Mouse (Mus musculus) c-Kit-negative CD71-positive TER-119-positive erythroid progenitor cells, embryonic 14.5 days (primary cell): ENCODE measurements at regions not wholly inside any gene's neighbourhood (a gene's known extent, or its start where the extent isn't known, plus 50 kb on each side); places are given as distances from the start of the nearest gene placed in this dataset.

Experiments
- DNase-seq: peaks from one replicate; pipeline ENCODE4 v3.0.0-alpha.2; 2013; ENCODE audit warnings: low read depth, low spot score

DNA sequence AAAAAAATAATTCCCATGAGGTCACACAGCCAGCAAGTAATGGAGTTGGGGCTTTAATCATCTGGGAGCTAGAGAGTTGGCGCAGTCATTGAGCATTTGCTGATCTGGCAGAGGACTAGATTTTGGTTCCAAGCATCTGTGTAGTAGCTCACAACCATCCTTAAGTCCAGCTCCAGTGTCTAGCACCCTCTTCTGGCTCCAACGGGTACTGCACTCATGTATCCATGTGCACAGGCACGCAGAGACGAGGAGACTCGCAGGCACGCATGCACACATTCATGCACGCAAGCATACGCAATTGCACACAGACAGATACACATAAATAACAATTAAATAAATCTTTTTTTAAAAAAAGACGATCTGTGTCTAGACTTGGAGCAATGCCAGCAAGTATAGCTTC, 455.5 kb upstream of the Tbx3 start:
- no peak for DNase-seq

DNA sequence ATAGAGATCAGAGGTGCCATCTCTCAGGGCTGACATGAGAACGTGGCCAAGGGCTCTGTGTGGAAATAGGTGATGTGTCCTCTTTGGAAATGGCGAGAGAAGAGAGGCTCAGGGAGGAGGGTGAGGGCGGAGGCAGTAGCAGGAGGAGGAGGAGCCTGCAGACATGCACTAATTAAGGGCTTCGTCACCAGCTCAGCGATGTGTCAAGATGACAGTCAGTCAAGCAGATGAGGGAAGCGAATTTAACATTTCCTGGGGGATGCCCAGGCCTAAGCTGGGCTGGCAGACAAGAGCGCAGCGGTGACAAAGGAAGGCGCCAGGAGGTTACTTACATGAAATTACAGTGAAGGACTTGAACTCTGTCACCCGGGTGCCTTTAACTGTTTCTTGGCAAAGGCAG, 455.1 kb upstream of the Tbx3 start:
- no peak for DNase-seq

DNA sequence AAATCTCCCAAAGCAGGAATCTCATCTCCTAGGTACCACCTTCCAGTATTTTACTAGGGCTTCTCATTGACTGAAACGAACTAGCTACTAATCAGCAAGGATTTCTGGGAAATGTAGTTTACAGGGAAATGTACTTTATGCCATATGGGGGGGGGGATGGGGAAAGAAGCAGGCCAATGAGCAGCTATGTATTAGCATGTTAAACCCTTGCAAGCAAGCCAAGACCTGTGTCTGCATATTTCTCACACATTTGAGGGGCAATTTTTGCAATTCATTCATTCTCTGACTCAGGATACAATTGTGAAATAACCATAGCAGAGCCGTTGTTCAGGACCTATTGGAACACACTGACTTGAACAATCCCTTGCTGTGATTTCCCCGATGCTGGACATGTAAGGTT, 454.3 kb upstream of the Tbx3 start:
- DNase-seq: no peak

DNA sequence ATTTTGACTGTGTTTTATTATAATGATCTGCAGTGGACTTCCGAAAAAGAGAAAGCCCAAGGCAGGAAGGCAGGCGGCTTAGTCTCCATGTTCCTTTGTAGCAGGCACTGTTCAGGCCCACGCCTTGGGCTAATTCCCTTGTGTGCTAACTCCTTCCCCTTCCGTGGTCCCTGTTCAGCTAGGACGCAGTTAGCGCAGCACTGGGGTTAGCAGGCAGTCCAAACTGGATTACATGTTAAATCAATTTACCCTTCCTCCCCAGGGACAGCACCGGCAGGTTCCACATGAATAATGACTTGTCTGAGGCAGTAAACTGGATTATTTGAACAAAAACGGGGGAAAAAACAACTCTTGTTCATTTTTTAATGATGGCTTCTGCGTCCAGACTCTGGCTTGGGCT, 453.4 kb upstream of the Tbx3 start:
- DNase-seq: no peak

DNA sequence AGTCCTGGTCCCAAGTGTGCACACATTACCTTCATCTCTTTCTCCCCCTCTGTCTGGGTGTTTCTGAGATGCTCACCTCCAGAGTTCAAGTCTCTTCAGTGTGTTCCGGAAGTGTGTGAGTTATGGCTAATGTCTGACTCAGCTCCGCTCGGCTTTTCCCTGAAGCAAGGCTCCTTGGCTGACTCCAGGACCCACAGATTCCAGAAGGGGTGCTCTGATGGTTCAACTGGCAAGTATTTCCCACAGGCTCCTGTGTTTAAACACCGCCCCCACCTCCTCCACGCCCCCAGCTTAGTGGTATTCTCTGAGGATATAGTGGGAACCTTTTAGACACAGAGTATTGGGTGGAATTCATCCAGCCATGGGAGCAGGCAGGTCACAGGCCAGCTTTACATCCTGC, 441.8 kb upstream of the Tbx3 start:
- DNase-seq: no peak

DNA sequence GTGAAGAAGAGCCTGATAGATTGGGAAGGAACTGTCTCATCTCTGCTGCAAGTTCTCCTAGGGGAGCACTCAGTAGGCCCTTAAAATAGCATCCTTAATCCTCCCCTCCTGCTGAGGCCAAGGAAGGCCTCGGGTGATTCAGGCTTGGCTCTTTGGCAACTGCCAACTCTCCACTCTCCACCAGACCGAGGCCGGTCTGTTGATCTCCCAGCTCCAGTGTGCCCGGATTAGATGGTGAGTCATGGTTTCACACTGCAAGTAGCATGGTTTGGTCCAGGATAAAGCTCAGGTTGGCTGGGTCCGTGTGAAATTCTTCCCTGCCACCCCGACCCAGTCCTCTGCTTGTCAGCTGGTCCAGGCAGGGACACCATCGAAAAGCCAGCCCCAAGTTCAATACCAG, 437.5 kb upstream of the Tbx3 start:
- no peak for DNase-seq

DNA sequence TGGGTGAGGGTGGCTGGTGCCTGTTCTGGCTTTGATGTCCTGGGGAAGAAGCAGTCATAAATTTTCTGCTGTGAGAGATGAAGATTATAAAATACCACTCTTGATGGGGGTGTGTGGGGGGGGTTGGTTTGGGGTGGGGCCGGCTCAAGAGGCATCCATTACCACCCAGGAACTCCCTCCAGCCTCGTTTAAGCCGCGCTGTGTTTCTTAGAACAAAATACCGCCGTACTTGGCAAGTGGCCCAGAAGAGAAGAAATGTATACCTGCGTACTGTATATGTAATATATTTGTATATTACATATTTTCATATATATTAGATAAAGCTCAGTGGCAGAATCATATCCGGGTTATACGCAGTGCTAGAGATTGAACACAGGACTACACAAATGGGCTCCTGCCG, 434.6 kb upstream of the Tbx3 start:
- no peak for DNase-seq

DNA sequence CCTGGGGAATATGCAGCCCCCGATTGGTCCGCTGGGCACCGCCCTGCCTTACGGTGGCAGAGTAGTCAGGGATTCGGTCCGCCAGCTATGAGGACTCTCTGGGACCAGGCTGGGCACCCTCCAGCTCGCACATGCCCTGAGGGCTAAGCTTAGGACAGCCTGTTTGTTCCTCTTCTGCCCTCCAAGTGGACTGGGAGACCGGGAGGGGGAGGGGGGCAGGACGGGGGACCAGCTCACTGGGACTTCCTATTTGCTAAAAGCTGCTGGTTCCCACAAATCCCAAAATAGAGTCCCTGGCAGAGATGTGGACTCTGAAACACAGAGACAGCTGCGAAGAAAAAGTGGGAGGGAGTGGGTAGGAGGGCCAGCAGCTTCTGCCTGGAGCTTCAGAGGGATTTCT, 423.6 kb upstream of the Tbx3 start:
- no peak for DNase-seq

DNA sequence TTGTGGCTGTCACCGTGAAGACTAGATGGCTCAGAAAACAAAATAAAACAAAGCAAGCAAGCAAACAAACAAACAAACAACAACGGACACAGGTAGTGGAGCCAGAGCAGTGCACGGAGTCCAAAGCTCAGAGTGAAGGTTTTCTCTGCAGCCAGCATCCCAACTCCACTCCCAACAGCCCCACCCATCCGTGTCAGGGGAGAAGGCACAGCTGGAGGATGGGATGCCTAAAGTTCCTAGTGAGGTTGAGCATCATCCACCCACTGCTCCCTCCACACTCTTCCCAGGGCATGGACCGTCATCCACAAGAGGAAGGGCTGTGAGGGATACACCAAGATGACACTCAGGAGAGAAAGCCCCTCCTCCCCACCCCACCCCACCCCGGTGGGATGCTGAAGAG, 421.8 kb upstream of the Tbx3 start:
- DNase-seq: no peak

DNA sequence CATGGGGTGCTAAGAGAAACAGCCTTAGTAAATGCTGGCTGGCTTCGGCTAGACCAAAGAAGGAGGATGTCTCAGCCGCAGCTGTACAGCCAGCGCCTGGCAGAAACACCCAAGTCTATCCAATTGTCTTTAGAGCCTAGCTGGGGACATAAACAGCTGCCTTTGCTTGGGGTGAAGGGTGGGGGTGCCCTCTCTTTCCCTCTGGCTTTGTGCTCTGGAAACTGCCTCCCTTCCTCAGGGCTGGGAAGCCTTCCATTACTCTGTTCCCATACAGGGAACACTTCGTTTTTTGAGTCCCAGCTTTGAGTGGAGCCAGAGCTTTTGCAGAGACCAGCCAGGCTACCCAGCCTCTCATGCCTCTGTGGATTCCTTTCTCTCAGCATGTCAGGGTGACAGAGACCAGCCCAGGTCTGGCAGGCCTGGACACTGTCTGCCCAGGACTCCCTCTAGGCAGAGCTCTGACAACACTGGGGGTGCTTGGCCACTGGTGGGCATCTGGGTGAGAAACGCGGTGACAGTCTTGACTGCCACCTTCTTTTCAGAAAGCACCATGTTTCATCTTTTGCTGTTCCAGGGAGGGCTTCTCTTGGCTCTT, 421.2 kb upstream of the Tbx3 start:
- no peak for DNase-seq

DNA sequence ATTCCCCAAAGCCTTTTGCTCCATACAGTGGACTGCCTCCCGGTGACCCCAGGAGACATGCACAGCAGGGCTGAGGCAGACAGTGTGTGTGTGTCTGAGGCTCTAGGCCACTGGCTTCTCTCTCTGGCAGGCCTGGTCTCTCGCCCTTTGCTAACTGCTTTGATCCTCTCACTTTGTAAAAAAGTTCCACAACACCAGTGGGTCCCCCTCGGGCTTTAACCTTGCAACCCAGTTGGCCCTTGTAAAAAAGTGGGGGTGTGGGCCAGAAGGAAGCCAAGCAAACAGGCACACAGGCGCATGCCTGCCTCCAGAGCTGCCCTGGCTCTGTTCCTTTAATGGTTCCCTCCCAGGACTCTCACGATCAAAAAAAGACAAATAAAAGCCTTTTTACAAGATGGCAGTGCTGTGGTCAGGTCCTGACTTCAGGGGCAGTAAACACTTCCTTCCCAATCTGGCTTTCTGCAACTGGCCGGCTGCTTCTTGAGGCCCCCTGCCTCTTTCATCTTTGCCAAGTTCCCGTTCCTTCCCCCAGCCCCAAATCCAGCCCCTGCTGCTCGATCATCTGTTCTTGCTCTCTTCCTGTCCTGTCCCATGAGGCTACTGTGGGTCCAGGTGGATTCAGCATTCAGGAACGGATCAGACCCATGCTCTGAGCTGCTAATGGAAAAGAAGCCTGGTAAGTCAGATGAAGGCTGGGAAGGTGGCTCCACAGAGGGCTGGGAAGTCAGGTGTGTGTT, 419.0 kb upstream of the Tbx3 start:
- DNase-seq: no peak

DNA sequence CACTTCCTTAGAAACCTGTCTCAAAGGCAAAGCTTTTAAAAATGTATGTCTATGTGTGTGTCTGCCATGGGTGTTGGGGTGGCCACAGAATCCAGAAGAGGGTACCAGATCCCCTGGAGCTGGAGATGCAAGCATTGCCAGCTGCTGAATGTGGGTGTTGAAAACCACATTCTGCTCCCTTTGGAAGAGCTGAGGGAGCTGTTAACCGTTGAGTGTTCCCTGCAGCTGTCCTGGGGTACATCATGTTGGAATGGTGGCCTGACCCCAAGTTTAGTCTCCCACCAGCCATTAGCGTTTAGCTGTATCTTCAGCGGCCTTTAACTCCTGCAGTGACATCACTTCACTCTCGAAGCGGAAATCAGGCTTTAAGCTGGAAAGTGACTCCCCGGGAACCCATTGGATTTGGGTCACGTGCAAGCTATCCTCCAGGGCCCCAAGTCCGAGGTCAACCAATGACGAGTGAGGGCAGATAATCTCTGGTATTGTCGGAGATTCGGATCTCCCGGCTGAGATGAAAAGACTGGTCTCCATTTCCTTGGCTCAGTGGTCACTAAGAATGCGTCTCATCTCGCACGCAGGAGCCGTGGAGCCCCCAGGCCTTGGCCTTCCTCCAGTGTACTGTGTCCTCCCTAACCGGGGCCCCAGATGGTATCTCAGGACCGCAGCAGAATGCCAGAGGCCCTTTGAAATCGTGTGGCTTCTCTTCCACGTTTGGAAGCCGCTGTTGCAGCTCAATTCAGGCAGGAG, 412.9 kb upstream of the Tbx3 start:
- DNase-seq: no peak

DNA sequence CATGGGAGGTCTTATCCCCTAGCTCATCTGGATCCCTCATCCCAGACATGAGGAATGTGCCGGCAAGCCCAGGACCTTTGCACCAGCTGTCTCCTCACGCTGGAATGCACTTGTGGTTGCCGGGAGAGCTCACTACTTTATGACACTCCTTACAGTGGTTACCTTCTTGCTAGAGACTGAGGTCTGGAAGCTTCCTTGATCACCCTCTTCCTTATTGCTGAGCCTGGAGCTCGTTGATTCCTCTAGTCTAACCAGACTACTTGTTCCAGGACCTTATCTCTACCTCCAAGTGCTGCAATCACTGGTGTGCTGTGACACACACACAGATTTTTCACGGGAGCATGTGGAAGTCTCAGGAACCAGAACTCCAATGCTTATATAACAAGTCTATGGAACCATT, 411.6 kb upstream of the Tbx3 start:
- DNase-seq: no peak

DNA sequence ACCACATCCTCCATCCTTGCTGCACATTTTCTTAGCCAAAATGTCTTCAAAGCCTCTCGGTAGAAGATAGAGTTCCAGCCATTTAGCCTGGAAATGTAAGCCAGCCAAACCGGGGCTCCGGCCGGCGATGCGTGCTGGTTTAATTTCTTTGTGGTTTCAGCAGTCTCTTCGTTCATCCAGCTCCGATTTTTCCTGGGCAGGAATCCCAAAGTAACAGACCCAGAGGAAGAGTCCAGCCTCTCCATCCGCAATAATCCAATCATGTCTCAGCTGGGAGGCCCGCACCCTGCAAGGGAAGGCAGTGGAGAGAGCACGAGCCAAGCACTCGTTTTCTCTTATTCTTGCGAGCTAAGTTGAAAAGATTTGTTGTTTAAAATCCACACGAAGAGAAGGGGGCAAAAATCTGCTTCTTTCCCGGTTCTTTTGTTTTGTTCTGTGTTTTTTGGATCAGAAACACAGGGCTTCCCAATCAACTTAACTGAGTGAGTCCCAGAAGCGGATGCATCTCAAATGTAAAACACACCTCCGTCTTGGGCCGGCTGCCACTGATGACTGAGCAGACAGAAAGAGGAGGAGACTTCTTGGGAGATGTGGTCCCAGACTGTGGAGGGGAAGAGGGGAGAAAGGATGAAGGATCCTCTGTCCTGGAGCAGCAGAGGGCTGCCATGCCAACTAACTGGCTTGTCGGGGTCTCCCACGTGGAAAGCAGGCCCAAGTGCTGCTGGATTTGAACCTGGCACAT, 405.1 kb upstream of the Tbx3 start:
- DNase-seq: no peak

DNA sequence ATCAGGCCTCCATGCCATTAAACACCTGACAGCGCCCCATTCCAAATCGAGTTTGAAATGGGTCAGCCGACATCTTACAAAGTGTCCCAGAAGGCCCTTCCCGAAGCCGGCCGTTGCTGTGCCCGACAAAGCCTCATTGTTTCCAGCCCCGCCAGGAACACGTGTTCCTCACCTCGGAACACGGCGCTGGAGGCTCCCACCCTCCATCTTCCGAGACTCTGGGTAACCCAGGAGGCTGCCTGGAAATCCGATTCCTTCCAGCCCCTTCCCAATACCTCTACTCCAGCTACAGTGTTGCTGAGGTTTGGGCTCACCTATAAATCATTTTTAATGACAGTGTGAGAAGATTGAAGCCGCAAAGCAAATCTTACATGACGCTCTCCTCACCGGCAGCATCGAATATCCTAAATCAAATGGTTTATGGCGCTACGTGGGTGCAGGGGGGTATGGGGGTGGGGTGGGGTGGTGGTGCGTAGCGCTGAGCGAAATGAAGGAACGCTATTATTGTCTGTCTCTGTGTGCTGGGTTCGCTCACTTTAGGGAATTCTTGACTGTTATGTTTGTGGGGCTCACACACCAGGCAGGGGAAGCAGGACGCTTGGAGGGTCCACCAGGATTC, 399.1 kb upstream of the Tbx3 start:
- no peak for DNase-seq

DNA sequence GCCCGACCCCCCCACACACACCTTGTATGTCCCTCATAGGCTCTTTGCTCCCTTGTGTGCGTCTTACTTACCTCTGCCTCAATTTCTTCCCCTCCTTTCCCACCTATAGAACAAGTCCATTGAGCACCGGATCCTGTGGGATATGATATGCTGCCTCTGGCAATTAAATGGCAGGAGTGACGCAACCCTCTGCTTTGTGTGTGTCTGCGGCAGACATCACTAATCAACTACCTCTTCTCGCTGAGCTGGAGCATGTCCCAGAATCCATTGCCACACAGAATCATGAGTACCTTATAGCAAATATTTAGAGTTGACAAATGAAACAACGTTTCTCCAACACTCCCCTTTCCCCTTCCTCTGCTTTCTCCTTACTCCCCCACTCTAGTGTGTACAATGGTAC, 397.3 kb upstream of the Tbx3 start:
- no peak for DNase-seq

DNA sequence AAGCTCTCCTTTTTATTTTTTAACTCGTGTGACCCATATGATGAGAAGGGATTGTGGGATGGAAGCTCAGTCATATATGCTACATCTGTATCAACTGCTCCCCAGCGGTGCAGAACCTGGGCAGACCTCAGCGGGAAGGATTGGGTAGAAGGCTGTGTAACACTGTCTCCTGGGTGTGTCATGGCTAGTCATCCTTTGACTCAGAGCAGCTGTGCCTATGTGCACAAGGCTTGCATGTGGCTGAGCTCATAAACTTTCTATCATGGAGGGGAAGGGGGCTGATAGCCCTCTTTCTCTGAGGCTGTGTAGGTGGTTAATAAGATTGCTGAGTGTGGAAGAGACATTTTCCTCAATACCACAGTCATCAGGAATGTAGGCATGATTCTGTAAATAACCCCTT, 396.9 kb upstream of the Tbx3 start:
- DNase-seq: no peak

DNA sequence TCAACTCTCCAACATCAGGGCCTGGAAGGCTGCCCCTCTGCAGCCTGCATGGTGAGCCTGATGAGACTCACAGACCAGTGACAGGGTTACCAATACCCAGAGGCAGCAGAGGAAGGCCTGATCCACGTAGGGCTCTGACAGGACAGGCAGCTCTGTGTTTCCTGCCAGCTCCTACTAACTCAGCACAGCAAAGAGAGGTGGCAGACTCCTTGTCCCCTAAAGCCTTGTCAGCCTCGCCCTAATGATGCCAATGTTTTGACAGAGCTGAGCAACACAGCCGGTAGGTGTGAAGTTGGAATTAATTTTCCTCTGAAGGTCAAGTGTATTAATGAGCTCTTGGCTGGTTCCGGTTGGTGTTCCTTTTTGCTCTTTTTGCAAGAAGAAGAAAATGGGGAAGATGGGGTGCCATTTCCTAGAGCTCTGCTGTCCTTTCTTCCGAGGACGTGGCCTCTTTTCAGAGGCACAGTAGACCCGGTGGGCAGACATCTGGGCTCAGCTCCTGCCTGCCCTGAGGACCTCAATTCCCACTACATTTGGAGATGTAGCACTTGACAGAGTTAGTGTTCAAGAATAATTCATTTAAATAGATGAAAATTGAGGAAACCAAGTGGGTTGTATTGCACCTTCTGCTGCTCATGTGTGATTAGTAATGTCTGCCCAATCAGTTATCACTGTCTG, 395.5 kb upstream of the Tbx3 start:
- no peak for DNase-seq

DNA sequence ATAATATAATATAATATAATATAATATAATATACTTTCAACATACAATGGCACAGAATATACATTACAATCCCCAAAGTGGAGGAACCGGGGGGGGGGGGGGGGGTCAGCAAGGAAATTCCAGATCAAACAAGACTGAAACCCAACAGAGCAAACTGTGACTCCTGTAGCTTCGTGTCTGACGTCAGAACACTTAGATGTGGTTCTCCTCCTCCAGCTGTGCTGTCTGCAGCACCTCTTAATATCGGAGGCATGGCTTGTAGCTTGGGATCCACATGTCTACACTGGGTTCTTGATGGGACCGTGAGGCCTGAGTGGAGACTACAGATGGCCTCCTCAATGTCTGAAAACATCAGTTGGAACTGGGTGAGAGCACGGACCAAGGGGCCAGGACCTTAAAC, 390.3 kb upstream of the Tbx3 start:
- no peak for DNase-seq

DNA sequence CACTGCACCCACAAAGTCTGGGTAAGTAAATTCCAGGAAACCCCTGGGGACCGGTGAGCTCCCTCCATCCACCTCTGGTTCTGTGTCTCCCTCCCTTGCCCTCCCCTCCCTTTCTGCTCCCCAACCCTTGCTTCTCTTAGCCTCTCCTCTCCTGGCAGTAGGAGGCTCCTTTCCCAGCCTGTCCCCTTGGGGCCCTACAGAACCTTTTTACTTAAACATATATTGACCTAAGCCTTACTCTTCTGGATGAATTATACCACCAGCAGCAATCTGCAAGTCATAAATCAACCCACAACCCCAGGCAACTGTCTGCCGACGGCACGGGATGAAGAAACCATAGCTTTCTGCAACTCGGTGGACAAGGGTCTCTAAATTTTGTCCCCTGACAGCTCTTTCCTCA, 380.7 kb upstream of the Tbx3 start:
- no peak for DNase-seq

DNA sequence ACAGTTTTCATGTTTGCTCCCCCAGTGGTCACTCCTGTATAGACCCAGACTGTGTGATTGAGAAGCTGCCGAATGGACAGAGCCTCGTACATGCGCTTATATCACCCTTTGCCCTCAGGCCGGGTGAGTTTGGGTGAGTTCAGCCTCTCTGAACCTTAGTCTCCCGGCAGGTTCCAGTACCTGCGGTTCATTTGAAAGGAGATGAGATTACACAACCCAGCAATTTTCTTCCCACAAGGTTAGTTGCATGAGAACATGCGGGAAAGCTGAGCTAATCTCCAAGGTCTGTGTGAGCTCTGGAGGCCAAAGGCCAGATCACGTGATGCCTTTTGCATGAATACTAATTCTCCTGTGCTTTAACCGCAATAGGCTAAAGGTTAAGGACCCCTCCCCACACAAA, 378.1 kb upstream of the Tbx3 start:
- DNase-seq: no peak
